Mouse (Mus musculus): Measurements from ENCODE around the gene Klf1.

The Klf1 gene

DNA sequence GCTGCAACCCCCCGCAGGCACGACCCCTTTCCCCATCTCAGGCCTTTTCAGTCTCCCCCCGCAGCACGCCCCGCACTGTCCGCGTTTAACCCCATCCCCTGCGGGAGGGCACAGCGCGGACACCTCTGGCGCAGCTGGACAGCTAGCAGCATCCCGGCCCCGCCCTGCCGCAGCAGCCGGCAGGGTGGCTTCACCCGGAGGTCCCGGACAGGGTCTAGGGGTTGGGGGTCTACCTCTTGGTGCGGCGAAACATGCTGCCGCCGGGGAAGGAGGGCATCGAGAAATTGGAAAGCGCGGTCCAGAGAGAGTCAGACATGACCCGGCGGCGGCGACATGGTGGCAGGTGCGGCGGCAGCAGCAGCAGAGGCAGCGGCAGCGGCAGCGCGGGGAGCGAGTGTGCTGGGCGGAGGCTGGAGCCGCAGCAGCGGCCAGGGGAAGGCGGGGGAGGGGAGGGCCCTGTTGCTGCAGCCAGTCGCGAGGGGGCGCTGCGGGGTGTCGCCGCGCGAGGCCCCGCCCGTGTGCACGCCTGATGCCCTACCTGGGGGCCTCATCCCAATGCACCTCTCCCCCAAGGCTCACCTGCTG, 35.3 kb downstream of the Klf1 start, which contains the start of gene Mast1:
Gene Mast1, minus strand, starts transcription at position 398 of the 585 bp plus-strand sequence.
- DNase-seq = peak; percentile 83

GRCm38 (mm10) chr8:84937620-84938485, 36.1 kb downstream of the Klf1 start:
- DNase-seq = no peak

DNA sequence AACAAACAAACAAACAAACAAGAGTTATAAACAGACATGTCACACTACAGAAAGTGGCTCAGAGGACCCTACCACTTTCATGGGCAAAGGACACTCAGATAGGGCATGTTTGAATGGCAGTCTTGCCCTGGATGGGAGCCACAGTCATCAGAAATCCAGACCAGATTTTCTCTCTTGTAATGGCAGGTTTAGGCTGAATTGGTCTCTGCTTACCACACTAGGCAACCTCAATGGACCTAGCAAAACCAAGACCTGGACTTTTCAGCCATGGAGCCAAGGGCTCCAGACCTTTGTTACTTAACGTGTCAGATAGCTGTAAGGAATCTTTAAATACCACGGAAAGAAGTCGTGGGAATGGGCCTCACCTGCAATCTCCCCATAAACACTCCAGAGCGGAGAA, 42.0 kb downstream of the Klf1 start:
- no peak for DNase-seq

DNA sequence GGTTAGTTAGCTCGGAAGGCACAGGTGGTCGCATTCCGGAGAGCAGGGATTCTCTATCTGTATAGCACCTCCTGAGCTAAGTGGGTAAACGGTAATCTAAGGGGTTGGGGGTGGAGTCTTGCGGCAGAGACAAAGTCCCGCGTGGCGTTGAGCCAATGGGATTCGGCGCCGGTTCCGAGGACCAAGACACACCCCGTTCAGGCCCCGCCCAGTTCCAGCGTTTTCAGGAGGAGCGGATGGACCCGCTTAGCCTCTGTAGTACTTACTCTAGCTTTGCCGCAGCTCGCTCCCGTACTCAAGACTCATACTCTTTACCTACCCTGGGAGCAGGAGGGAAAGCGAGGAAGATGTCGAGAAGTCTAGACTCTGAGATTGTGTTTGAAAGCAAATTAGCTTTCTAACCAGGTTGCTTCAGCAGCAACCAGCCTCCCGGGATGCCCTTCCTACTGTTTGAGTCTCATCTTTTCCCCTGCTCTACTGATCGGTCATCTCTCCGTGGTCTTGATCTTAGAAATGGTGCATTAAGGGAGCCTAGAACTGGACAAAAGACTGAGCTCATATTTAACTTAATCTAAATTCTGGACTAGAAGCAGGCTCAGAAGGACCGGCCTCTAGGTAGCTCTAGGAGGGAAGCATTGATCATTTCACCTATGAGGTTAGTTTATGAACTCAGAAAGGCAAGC, 42.9 kb downstream of the Klf1 start:
- DNase-seq = peak; percentile 81

DNA sequence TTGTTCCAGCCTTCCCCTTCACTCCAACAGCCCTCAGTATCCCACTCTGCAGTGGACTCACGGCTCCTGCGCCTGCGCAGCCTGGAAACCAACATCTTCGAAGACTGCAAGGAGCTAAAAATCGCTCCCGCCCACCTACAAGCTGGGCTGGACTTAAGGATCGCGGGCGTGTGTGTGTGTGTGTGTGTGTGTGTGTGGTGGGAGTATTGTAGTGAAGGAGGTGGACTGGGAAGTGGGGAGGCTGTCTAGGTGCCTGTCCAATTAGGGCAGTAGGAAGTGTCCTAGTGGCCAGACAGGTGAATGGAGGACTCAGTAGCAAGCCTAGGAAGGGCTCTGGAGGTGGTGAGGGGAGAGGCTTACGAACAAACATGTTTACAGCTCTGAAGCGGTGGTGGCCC, 43.5 kb downstream of the Klf1 start:
- DNase-seq = peak; percentile 83

- DNase-seq = peak; percentile 62
These were observed 44.2 kb downstream of the Klf1 start for GRCm38 (mm10) chr8:84945633-84946527.

DNA sequence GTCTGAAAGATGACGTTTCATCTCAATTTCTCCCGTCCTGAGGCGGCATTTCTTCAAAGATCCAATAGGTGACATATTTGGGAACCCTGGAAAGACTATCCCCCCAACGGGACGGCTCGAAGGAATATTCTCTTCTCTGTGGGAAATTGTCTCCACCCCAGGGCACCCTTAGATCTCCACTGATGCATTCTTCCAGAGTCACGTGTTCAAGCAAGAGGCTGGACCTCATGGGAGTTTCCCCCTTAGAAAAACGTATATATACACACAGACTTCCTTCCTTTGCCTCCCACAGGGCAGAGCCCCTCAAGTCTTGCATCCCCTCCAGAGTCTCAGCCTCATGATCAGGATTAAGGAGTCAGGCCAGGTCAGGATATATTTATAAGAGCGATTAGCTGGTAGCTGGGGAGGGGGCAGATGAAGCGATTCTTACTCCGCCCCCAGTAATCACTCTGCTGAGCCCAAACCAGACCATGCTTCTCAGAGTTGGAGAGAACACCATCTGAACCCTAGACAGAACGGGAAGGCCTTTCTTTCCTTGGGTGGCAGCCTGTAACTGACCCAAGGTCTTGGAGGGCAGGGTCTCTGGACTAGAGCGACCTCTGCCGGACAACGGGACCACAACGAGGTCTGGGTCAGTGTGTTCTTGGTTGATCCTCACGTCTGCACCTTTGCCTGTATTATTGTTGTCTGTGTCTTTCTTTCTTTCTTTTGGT, 45.0 kb downstream of the Klf1 start, which contains the start of gene Rtbdn:
Gene Rtbdn, plus strand, starts transcription at position 464 of the 713 bp plus-strand sequence.
- DNase-seq = no peak

DNA sequence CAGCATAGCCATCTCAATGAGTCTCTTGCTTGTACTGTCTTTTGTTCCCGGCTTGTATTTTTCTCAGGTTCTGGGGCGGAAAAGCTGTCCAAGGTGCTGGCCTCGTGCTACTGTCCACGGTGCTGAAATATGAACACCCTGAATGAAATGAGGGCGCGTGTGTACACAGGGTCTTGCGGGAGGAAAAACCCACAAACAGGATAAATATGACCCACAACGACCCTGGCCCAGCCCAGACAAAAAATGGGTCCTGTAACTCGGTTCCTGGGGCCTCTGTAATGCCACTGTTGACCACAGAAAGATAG, 45.5 kb downstream of the Klf1 start:
- DNase-seq = no peak

GRCm38 (mm10) chr8:84949753-84950152, 48.0 kb downstream of the Klf1 start:
- no peak for DNase-seq

GRCm38 (mm10) chr8:84952612-84953255, 51.0 kb downstream of the Klf1 start:
- no peak for DNase-seq

All from right cerebral cortex, postnatal 25 days (tissue).